Mouse (Mus musculus): ENCODE measurements around the gene Gkap1. TPM values are rescaled to one million over a fixed set of nuclear protein-coding genes. Genes with fewer than 3 reads are reported as not detected.

Gene Gkap1
- total and polyA plus RNA-seq, 3 experiments = 26.7 to 34.1 TPM; not detected in 1

DNA sequence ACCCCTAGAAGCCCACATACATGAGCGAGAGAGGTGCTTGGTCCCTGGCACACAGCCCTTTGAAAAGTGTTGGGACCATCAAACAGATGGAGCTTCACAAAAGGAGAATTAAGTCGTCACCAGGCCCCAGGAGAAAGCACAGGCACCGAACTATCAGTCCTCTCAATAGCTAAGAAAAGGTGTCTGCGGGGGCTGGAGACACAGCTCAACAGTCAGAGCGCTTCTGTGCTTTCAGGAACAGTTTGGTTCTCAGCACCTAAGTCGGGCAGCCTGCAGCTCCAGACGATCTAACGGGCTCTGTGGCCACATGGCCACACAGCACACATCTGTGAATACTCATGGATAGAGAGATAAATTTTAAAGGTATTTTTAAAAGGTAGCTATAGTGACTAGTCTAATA lies 89.2 kb downstream of the Gkap1 start:
- no peak for DNase-seq (ENCODE audit: low read depth, low spot score)
- no peak for TF ChIP-seq TAL1 (IDR thresholded peaks at IDR 0.05; ENCODE audit: low read length)
- TF ChIP-seq MYC (IDR thresholded peaks at IDR 0.05; ENCODE audit: low read depth, low read length) = no peak
- no peak for TF ChIP-seq GATA1 (IDR thresholded peaks at IDR 0.05; ENCODE audit: low read depth, low read length)
- no peak for TF ChIP-seq MAX (IDR thresholded peaks at IDR 0.05; ENCODE audit: low read length)
- TF ChIP-seq MAZ (IDR thresholded peaks at IDR 0.05; ENCODE audit: low read depth, low read length) = no peak
- no peak for TF ChIP-seq CHD1 (IDR thresholded peaks at IDR 0.05; ENCODE audit: low read depth, low read length)
- no peak for TF ChIP-seq ETS1 (IDR thresholded peaks at IDR 0.05; ENCODE audit: low read depth, low read length)
- no peak for TF ChIP-seq ZMIZ1 (IDR thresholded peaks at IDR 0.05; ENCODE audit: low read depth, low read length)
- H3K36me3 ChIP-seq (ENCODE audit: control insufficient read depth in 1 of 2, insufficient read depth in 2 of 2, low read length in 2 of 2) = peaks cover 0 to 51% of the 10 kb centered on the region in 2 experiments; a peak in 2 of 4 replicates
- H3K27me3 ChIP-seq (ENCODE audit: control insufficient read depth in 1 of 2, insufficient read depth in 2 of 2, low read length in 2 of 2) = no peaks in the 10 kb centered on the region
- no peak overlapping the region for H3K9ac ChIP-seq (ENCODE audit: control insufficient read depth, low read depth, low read length, poor library complexity, severe bottlenecking)
- no peak overlapping the region for H3K4me3 ChIP-seq (ENCODE audit: control insufficient read depth in 1 of 2, insufficient read depth in 1 of 2, low read depth in 2 of 2, low read length in 2 of 2)
- no peaks in the 10 kb centered on the region for H3K4me1 ChIP-seq (ENCODE audit: control insufficient read depth in 1 of 2, insufficient read depth in 2 of 2, low read length in 2 of 2)
- H3K27ac ChIP-seq (ENCODE audit: control insufficient read depth, low read depth, low read length) = no peak overlapping the region
- H3K9me3 ChIP-seq (replicated peaks; ENCODE audit: insufficient read depth, low read length) = no peaks in the 10 kb centered on the region
- peaks cover 3% of the 10 kb centered on the region for H3K79me2 ChIP-seq (ENCODE audit: control insufficient read depth, insufficient read depth, low read length, poor library complexity)

GRCm38 (mm10) chr13:58184111-58184510 lies 91.4 kb downstream of the Gkap1 start:
- Histone ChIP-seq H3K27me3 (ENCODE audit: control insufficient read depth in 1 of 2, insufficient read depth in 2 of 2, low read length in 2 of 2) (no peaks in the 10 kb centered on the region), H3K9ac (ENCODE audit: control insufficient read depth, low read depth, low read length, poor library complexity, severe bottlenecking) (no peak overlapping the region), H3K9me3 (replicated peaks; ENCODE audit: insufficient read depth, low read length) (no peaks in the 10 kb centered on the region), H3K79me2 (ENCODE audit: control insufficient read depth, insufficient read depth, low read length, poor library complexity) (peaks cover 3% of the 10 kb centered on the region), H3K4me3 (ENCODE audit: control insufficient read depth in 1 of 2, insufficient read depth in 1 of 2, low read depth in 2 of 2, low read length in 2 of 2) (no peak overlapping the region), H3K27ac (ENCODE audit: control insufficient read depth, low read depth, low read length) (no peak overlapping the region), H3K4me1 (ENCODE audit: control insufficient read depth in 1 of 2, insufficient read depth in 2 of 2, low read length in 2 of 2) (no peaks in the 10 kb centered on the region), H3K36me3 (ENCODE audit: control insufficient read depth in 1 of 2, insufficient read depth in 2 of 2, low read length in 2 of 2) (peaks cover 0 to 48% of the 10 kb centered on the region in 2 experiments; a peak in 2 of 4 replicates)
- DNase-seq (ENCODE audit: low read depth, low spot score) = no peak
- TF ChIP-seq KAT2A (conservative IDR thresholded peaks at IDR 0.05; ENCODE audit: low read depth, low read length) = no peak
- no peak for TF ChIP-seq ELF1 (IDR thresholded peaks at IDR 0.05; ENCODE audit: low read depth, low read length)
- TF ChIP-seq NELFE (IDR thresholded peaks at IDR 0.05; ENCODE audit: low read depth, low read length) = no peak
- no peak for TF ChIP-seq SIN3A (IDR thresholded peaks at IDR 0.05; ENCODE audit: low read length)
- TF ChIP-seq ETS1 (IDR thresholded peaks at IDR 0.05; ENCODE audit: low read depth, low read length) = no peak
- no peak for TF ChIP-seq HCFC1 (IDR thresholded peaks at IDR 0.05; ENCODE audit: low read depth, low read length)
- TF ChIP-seq TBP (IDR thresholded peaks at IDR 0.05; ENCODE audit: low read depth, low read length) = no peak
- TF ChIP-seq POLR2A (IDR thresholded peaks at IDR 0.05; ENCODE audit: control insufficient read depth in 1 of 2, insufficient read depth in 1 of 2, low read depth in 1 of 2, low read length in 2 of 2, poor library complexity in 1 of 2) = no peak
- TF ChIP-seq RCOR1 (IDR thresholded peaks at IDR 0.05; ENCODE audit: low read depth, low read length) = no peak
- no peak for TF ChIP-seq EP300 (IDR thresholded peaks at IDR 0.05; ENCODE audit: low read depth in 1 of 2, low read length in 2 of 2)
- TF ChIP-seq POLR2AphosphoS2 (IDR thresholded peaks at IDR 0.05; ENCODE audit: low read length) = no peak
- no peak for TF ChIP-seq ZKSCAN1 (IDR thresholded peaks at IDR 0.05; ENCODE audit: low read depth, low read length)
- no peak for TF ChIP-seq GATA1 (IDR thresholded peaks at IDR 0.05; ENCODE audit: low read depth, low read length)
- TF ChIP-seq ZNF384 (IDR thresholded peaks at IDR 0.05; ENCODE audit: low read depth, low read length) = no peak
- no peak for TF ChIP-seq POLR2AphosphoS5 (IDR thresholded peaks at IDR 0.05; ENCODE audit: borderline replicate concordance, low read depth, low read length)
- TF ChIP-seq USF1 (IDR thresholded peaks at IDR 0.05; ENCODE audit: low read depth, low read length) = no peak
- no peak for TF ChIP-seq JUND (IDR thresholded peaks at IDR 0.05; ENCODE audit: low read depth, low read length)
- TF ChIP-seq MAFK (IDR thresholded peaks at IDR 0.05; ENCODE audit: borderline replicate concordance, low read depth, low read length) = no peak
- TF ChIP-seq TCF12 (IDR thresholded peaks at IDR 0.05; ENCODE audit: low read depth, low read length) = no peak
- no peak for TF ChIP-seq MAZ (IDR thresholded peaks at IDR 0.05; ENCODE audit: low read depth, low read length)
